Mouse (Mus musculus) hindbrain, postnatal 0 days (tissue): ENCODE measurements around the gene Cryab. TPM values are rescaled to one million over a fixed set of nuclear protein-coding genes. Genes with fewer than 3 reads are reported as not detected.

Source experiments
- ATAC-seq: fragments of 200-750 bp; cut with Nextera tagmentation; 2 replicates; pipeline ENCODE4 v1.8.0; 2017; ENCODE audit warnings: mild to moderate bottlenecking, moderate TSS enrichment, moderate library complexity
- DNase-seq: peaks from one replicate; pipeline ENCODE4 v3.0.0-alpha.2; 2015; ENCODE audit warnings: low spot score
- H3K27ac ChIP-seq: fragments of 300-500 bp; sonication (generic); 2 replicates; pipeline ENCODE4 v1.5.1; 2014; ENCODE audit warnings: mild to moderate bottlenecking
- H3K27me3 ChIP-seq: fragments of 300-500 bp; sonication (generic); 2 replicates; pipeline ENCODE4 v1.6.1; 2014; ENCODE audit warnings: low read length, mixed read lengths; ENCODE audit not compliant: insufficient read depth
- H3K36me3 ChIP-seq: fragments of 300-500 bp; sonication (generic); 2 replicates; pipeline ENCODE4 v1.6.1; 2014; ENCODE audit warnings: low read length, mixed read lengths; ENCODE audit not compliant: insufficient read depth
- H3K4me1 ChIP-seq: fragments of 300-500 bp; sonication (generic); 2 replicates; pipeline ENCODE4 v1.6.1; 2014; ENCODE audit warnings: antibody characterized with exemption, low read length, mixed read lengths; ENCODE audit not compliant: insufficient read depth
- H3K4me2 ChIP-seq: fragments of 300-500 bp; sonication (generic); 2 replicates; pipeline ENCODE4 v1.6.1; 2014; ENCODE audit warnings: low read depth, mild to moderate bottlenecking, low read length, moderate library complexity, mixed read lengths
- H3K4me3 ChIP-seq: fragments of 300-500 bp; sonication (generic); 2 replicates; pipeline ENCODE4 v1.5.1; 2014; ENCODE audit warnings: low read length
- H3K9ac ChIP-seq: fragments of 300-500 bp; sonication (generic); replicated peaks from 2 replicates; pipeline ENCODE4 v1.6.1; 2014; ENCODE audit warnings: mild to moderate bottlenecking, low read length, moderate library complexity, mixed read lengths
- H3K9me3 ChIP-seq: fragments of 300-500 bp; sonication (generic); 2 replicates; pipeline ENCODE4 v1.6.1; 2016; ENCODE audit warnings: low read length, mixed read lengths
- CTCF ChIP-seq: IDR thresholded peaks from 2 replicates; pipeline ENCODE4 v1.5.1; 2016; ENCODE audit warnings: antibody characterized with exemption, control low read depth, low read depth
- WGBS: fragments of 180-500 bp; shearing (Covaris S2); extraction: QIAGEN DNeasy Blood & Tissue Kit; methylation state at CpG from one replicate; pipeline ENCODE4 v1.1.7; 2014; 5-methylcytosine and 5-hydroxymethylcytosine counted together
- polyA plus RNA-seq: library from polyadenylated mRNA; unstranded; fragments of >200 nt; fragmentation: Nextera tagmentation; extraction: Ambion mirVana; gene quantifications from 2 replicates; pipeline ENCODE4 v1.2.1, GENCODE M21; 2015
- total RNA-seq: library from RNA; depleted of rRNA; stranded (reverse); fragments of >200 nt; gene quantifications from 2 replicates; pipeline ENCODE4 v1.2.3, GENCODE M21; 2014

The Cryab gene
- total and polyA plus RNA-seq, 2 experiments from 2014 or later: 9.1 to 31.4 TPM

GRCm38 (mm10) chr9:50768107-50769002, 17.2 kb downstream of the Cryab start, which contains the start of gene Fdxacb1:
Gene Fdxacb1 (plus strand): TSS chr9:50768236.
- Histone ChIP-seq H3K27ac (peak within 1 kb of the TSS; percentile 88), H3K4me2 (peak within 1 kb of the TSS; percentile 92), H3K4me3 (peak within 1 kb of the TSS; percentile 51), H3K36me3 (peaks cover 5% of the 10 kb centered on the region; the same call in 1 of the 2 replicates), H3K9ac (peak within 1 kb of the TSS; percentile 59), H3K9me3 (no peaks in the 10 kb centered on the region), H3K27me3 (no peaks in the 10 kb centered on the region), H3K4me1 (peaks cover 7% of the 10 kb centered on the region; the same call in 1 of the 2 replicates)
- 4% methylated on average over 58 of the region's 59 CpGs for WGBS
- ATAC-seq (peak; percentile 96), DNase-seq (peak; percentile 99)
- peak; percentile 83 for TF ChIP-seq CTCF

- Histone ChIP-seq H3K27ac (no peak overlapping the region), H3K4me3 (no peak overlapping the region), H3K4me2 (no peak overlapping the region), H3K27me3 (no peaks in the 10 kb centered on the region), H3K36me3 (peaks cover 5% of the 10 kb centered on the region; the same call in 1 of the 2 replicates), H3K9ac (no peak overlapping the region), H3K4me1 (peaks cover 12% of the 10 kb centered on the region; the same call in 1 of the 2 replicates), H3K9me3 (no peaks in the 10 kb centered on the region)
- ATAC-seq: no peak
- 77% methylated on average over 2 of the region's 2 CpGs for WGBS
- TF ChIP-seq CTCF: no peak
- no peak for DNase-seq
Observed at GRCm38 (mm10) chr9:50770011-50770410, 18.9 kb downstream of the Cryab start.

GRCm38 (mm10) chr9:50774026-50774462, 22.9 kb downstream of the Cryab start:
- no peak for ATAC-seq
- 0 out of 2 replicates have a peak overlapping the region, but pooled peaks have one; percentile 2 for H3K9ac ChIP-seq

GRCm38 (mm10) chr9:50774991-50775612, 24.0 kb downstream of the Cryab start, which contains the start of the genes Alg9 and 1110032A03Rik:
Gene Alg9 (plus strand): TSS chr9:50775019.
Gene 1110032A03Rik (minus strand): TSS chr9:50775520.
- peak within 1 kb of the TSS; percentile 91 for H3K27ac ChIP-seq
- 1% methylated on average over 49 of the region's 51 CpGs for WGBS

More at GRCm38 (mm10) chr9:50774026-50774462, 22.9 kb downstream of the Cryab start:
- Histone ChIP-seq H3K27ac (peak overlapping the region; percentile 91; the same call in 1 of the 2 replicates), H3K4me1 (peaks cover 7% of the 10 kb centered on the region; the same call in 1 of the 2 replicates), H3K4me3 (no peak overlapping the region), H3K36me3 (peaks cover 9% of the 10 kb centered on the region; the same call in 1 of the 2 replicates), H3K4me2 (peak overlapping the region; percentile 89), H3K9me3 (no peaks in the 10 kb centered on the region), H3K27me3 (no peaks in the 10 kb centered on the region)
- no peak for TF ChIP-seq CTCF
- DNase-seq: no peak
- WGBS: 71% methylated on average over 4 of the region's 4 CpGs

GRCm38 (mm10) chr9:50775662-50776126, 24.6 kb downstream of the Cryab start:
- H3K4me2 ChIP-seq: peak overlapping the region; percentile 89
- peak overlapping the region; percentile 90 for H3K9ac ChIP-seq
- no peaks in the 10 kb centered on the region for H3K9me3 ChIP-seq
- H3K27me3 ChIP-seq: no peaks in the 10 kb centered on the region
- peak overlapping the region; percentile 87 for H3K4me3 ChIP-seq
- H3K4me1 ChIP-seq: peaks cover 5% of the 10 kb centered on the region; the same call in 1 of the 2 replicates
- H3K27ac ChIP-seq: peak overlapping the region; percentile 91
- peaks cover 24% of the 10 kb centered on the region for H3K36me3 ChIP-seq
- ATAC-seq: peak; percentile 66
- peak; percentile 35 for DNase-seq
- TF ChIP-seq CTCF: no peak
- 1% methylated on average over 29 of the region's 30 CpGs for WGBS

More at GRCm38 (mm10) chr9:50774991-50775612, 24.0 kb downstream of the Cryab start, which contains the start of the genes Alg9 and 1110032A03Rik:
- DNase-seq (peak; percentile 91), ATAC-seq (peak; percentile 81)
- Histone ChIP-seq H3K4me3 (peak within 1 kb of the TSS; percentile 87), H3K27me3 (no peaks in the 10 kb centered on the region), H3K9me3 (no peaks in the 10 kb centered on the region), H3K9ac (peak within 1 kb of the TSS; percentile 90), H3K36me3 (peaks cover 18% of the 10 kb centered on the region; the same call in 1 of the 2 replicates), H3K4me1 (peaks cover 5% of the 10 kb centered on the region; the same call in 1 of the 2 replicates), H3K4me2 (peak within 1 kb of the TSS; percentile 89)
- TF ChIP-seq CTCF: no peak

DNA sequence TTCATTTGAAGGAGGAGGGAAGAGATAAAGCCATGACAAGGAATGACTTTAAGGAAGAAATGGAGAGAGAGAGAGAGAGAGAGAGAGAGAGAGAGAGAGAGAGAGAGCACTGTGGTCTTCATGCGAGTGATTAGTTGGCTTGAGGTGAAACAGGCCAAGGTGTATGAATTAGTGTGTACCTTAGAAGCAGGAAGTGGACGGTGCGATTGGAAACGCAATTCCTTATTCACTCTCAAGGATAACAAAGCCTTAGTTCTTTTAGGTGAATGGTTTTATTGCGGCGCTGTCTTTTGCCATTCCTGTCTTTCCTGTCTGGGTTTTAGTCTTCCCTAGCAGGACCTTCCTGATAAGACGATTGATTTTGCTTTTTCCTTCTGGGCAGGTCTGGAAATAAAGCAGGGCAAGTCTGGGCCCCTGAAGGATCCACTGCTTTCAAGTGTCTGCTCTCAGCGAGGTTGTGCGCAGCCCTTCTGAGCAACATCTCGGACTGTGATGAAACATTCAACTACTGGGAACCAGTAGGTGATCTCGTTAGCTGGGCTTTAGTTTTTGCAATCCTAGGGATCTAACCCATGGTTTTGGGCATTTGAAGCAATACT, 25.1 kb downstream of the Cryab start:
- Histone ChIP-seq H3K9ac (peak overlapping the region; percentile 90), H3K4me3 (peak overlapping the region; percentile 87), H3K4me2 (peak overlapping the region; percentile 89), H3K9me3 (no peaks in the 10 kb centered on the region), H3K36me3 (peaks cover 30% of the 10 kb centered on the region), H3K27me3 (no peaks in the 10 kb centered on the region), H3K27ac (peak overlapping the region; percentile 91), H3K4me1 (peaks cover 5% of the 10 kb centered on the region; the same call in 1 of the 2 replicates)
- no peak for ATAC-seq
- no peak for TF ChIP-seq CTCF
- no peak for DNase-seq
- 71% methylated on average over 11 of the region's 11 CpGs for WGBS
